17 mouse cellular contexts compared by ENCODE assay signal in the genomic region with DNA sequence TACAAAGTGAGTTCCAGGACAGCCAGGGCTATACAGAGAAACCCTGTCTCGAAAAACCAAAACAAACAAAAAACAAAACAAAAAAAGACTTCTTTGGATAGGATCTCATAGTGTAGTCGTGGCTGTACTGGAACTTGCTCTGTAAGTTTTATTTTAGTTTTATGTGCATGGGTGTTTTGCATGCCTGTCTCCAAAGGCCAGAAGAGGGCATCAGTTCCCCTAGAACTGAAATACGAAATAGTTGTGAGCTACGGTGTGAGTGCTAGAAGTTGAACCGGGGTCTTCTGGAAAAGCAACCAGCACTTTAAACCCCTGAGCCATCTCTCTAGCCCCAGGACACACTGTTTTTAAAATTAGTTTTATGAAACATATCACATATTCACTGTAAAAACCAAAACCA. TPM values are rescaled to one million over a fixed set of nuclear protein-coding genes. Genes with fewer than 3 reads are reported as not detected.
DNase-seq lines count a peak whose midpoint lies in the region; ATAC-seq and TF ChIP-seq lines count a peak whose summit lies in the region.
"Had no signal": no experiment of that assay in that cellular context is flagged by ENCODE, and none has a peak within 500 bp of the region (broad histone marks: within the 10 kb centered on the region; RNA-seq: fewer than 3 reads in every experiment).

No protein-coding gene starts in this region.

- H3K9ac ChIP-seq in heart, embryonic 13.5 days: no peak overlapping the region
- H3K9ac ChIP-seq in lung, embryonic 14.5 days: no peak overlapping the region
- H3K9ac ChIP-seq in liver, embryonic 15.5 days: peak overlapping the region; percentile 96
- H3K9ac ChIP-seq: embryonic facial prominence, embryonic 15.5 days; forebrain, embryonic 13.5 days had no signal

- no peak for ATAC-seq in heart, embryonic 13.5 days (ENCODE audit: extremely low read depth, insufficient number of reproducible peaks, low FRiP score, low TSS enrichment)
- ATAC-seq in lung, embryonic 14.5 days (ENCODE audit: insufficient read depth): no peak
- no peak for ATAC-seq in liver, embryonic 15.5 days (ENCODE audit: insufficient read depth)
- ATAC-seq: forebrain, embryonic 13.5 days; inflammation-experienced regulatory T-cells, adult 6 months; Patski had no signal

- peaks cover 60% of the 10 kb centered on the region for H3K36me3 ChIP-seq in heart, embryonic 13.5 days
- H3K36me3 ChIP-seq in lung, embryonic 14.5 days (ENCODE audit: insufficient read depth): peaks cover 38% of the 10 kb centered on the region
- peaks cover 66% of the 10 kb centered on the region for H3K36me3 ChIP-seq in liver, embryonic 15.5 days (replicated peaks)

- H3K27me3 ChIP-seq in heart, embryonic 13.5 days (replicated peaks): no peaks in the 10 kb centered on the region
- no peaks in the 10 kb centered on the region for H3K27me3 ChIP-seq in lung, embryonic 14.5 days (ENCODE audit: insufficient read depth, low read length)
- no peaks in the 10 kb centered on the region for H3K27me3 ChIP-seq in liver, embryonic 15.5 days
- H3K27me3 ChIP-seq: embryonic facial prominence, embryonic 15.5 days; forebrain, embryonic 13.5 days; megakaryocyte, embryonic 14.5 days; Patski had no signal

- no peaks in the 10 kb centered on the region for H3K9me3 ChIP-seq in heart, embryonic 13.5 days
- H3K9me3 ChIP-seq in lung, embryonic 14.5 days (ENCODE audit: low read depth, low read length): no peaks in the 10 kb centered on the region
- no peaks in the 10 kb centered on the region for H3K9me3 ChIP-seq in liver, embryonic 15.5 days (replicated peaks)
- H3K9me3 ChIP-seq: embryonic facial prominence, embryonic 15.5 days; forebrain, embryonic 13.5 days; megakaryocyte, embryonic 14.5 days had no signal

- peak overlapping the region; percentile 23; the same call in 1 of the 2 replicates for H3K4me3 ChIP-seq in heart, embryonic 13.5 days
- no peak overlapping the region for H3K4me3 ChIP-seq in lung, embryonic 14.5 days (ENCODE audit: low read depth, low read length)
- peak overlapping the region; percentile 58 for H3K4me3 ChIP-seq in bone marrow, adult 2 months (replicated peaks; ENCODE audit: control insufficient read depth, low read depth, low read length)
- peak overlapping the region; percentile 81 for H3K4me3 ChIP-seq in liver, embryonic 15.5 days (replicated peaks)
- H3K4me3 ChIP-seq: embryonic facial prominence, embryonic 15.5 days had no signal

- peaks cover 48% of the 10 kb centered on the region for H3K4me1 ChIP-seq in heart, embryonic 13.5 days
- no peaks in the 10 kb centered on the region for H3K4me1 ChIP-seq in lung, embryonic 14.5 days (ENCODE audit: insufficient read depth)
- no peaks in the 10 kb centered on the region; the same call in 1 of the 2 replicates for H3K4me1 ChIP-seq in bone marrow, adult 2 months (ENCODE audit: control insufficient read depth, insufficient read depth, low read length)
- peaks cover 45% of the 10 kb centered on the region for H3K4me1 ChIP-seq in liver, embryonic 15.5 days (replicated peaks)

- peak overlapping the region; percentile 81 for H3K4me2 ChIP-seq in heart, embryonic 13.5 days
- H3K4me2 ChIP-seq in lung, embryonic 14.5 days: no peak overlapping the region
- H3K4me2 ChIP-seq in liver, embryonic 15.5 days: peak overlapping the region; percentile 82

- H3K27ac ChIP-seq in heart, embryonic 13.5 days (replicated peaks): no peak overlapping the region
- H3K27ac ChIP-seq in lung, embryonic 14.5 days (ENCODE audit: low read depth): no peak overlapping the region
- H3K27ac ChIP-seq in bone marrow, adult 2 months (ENCODE audit: control insufficient read depth, insufficient read depth, low read depth, low read length, poor library complexity): peak overlapping the region; percentile 44; the same call in 1 of the 2 replicates
- H3K27ac ChIP-seq in liver, embryonic 15.5 days (replicated peaks): peak overlapping the region; percentile 100

- TF ChIP-seq POLR2A in bone marrow, adult 2 months (IDR thresholded peaks at IDR 0.05; ENCODE audit: borderline replicate concordance, control insufficient read depth, low read depth, low read length): no peak

- intact Hi-C loops in heart, postnatal 14 days (cut with DNase I): loop anchor here (5.0 kb wide), 1 partner anchor 36 kb away; no protein-coding TSS in a partner anchor

- 76% methylated on average over 5 of the region's 5 CpGs for WGBS in heart, embryonic 13.5 days
- WGBS in lung, embryonic 14.5 days: 75% methylated on average over 5 of the region's 5 CpGs
- 72% methylated on average over 5 of the region's 5 CpGs for WGBS in bone marrow, adult 2 months
- 70% methylated on average over 5 of the region's 5 CpGs for WGBS in liver, embryonic 15.5 days (ENCODE audit: insufficient replicate concordance)

- DNase-seq in heart, postnatal 14 days: no peak
- peak; percentile 35 for DNase-seq in lung, embryonic 14.5 days
- no peak for DNase-seq in lung, adult 18-20 months
- DNase-seq in cerebellum, postnatal 25 days: no peak
- DNase-seq: cerebellum, postnatal 36 days; kidney, postnatal 25 days; layer of hippocampus, postnatal 36 days; spleen, adult 18-20 months; thymus, postnatal 14 days had no signal

- no peak for TF ChIP-seq CTCF in lung, embryonic 14.5 days (IDR thresholded peaks at IDR 0.05; ENCODE audit: low read depth)
- no peak for TF ChIP-seq CTCF in bone marrow, adult 2 months (IDR thresholded peaks at IDR 0.05; ENCODE audit: control insufficient read depth, insufficient read depth, low read length)

RNA-seq across cellular contexts. Expression of gene H2afx, which starts 4.1 kb away (rescaled TPM):
- polyA plus RNA-seq in heart, embryonic 13.5 days (2015; fragmentation: Nextera tagmentation; extraction: Ambion mirVana): 196 and 199 TPM in 2 replicates
- 10 to 100 TPM; 21.6 to 35.0 TPM for total RNA-seq in heart, postnatal 14 days (2021)
- 391 and 419 TPM in 2 replicates for polyA plus RNA-seq in lung, embryonic 14.5 days (2014; fragmentation: Nextera tagmentation; extraction: Ambion mirVana)
- polyA plus RNA-seq in bone marrow, adult 2 months (2011; ENCODE audit: insufficient read depth, insufficient read length, low replicate concordance, missing spikeins): 184 and 201 TPM in 2 replicates
- 226 and 228 TPM in 2 replicates for polyA plus RNA-seq in liver, embryonic 15.5 days (2015; fragmentation: Nextera tagmentation; extraction: Ambion mirVana)

RNA-seq across cellular contexts. Expression of gene Hmbs, which starts 5.5 kb away (rescaled TPM):
- polyA plus RNA-seq in heart, embryonic 13.5 days (2015; fragmentation: Nextera tagmentation; extraction: Ambion mirVana): 135 and 149 TPM in 2 replicates
- 10 to 100 TPM; 44.4 to 46.8 TPM for total RNA-seq in heart, postnatal 14 days (2021)
- 128 and 131 TPM in 2 replicates for polyA plus RNA-seq in lung, embryonic 14.5 days (2014; fragmentation: Nextera tagmentation; extraction: Ambion mirVana)
- polyA plus RNA-seq in bone marrow, adult 2 months (2011; ENCODE audit: insufficient read depth, insufficient read length, low replicate concordance, missing spikeins): 824 and 950 TPM in 2 replicates
- polyA plus RNA-seq in liver, embryonic 15.5 days (2015; fragmentation: Nextera tagmentation; extraction: Ambion mirVana): 1,466 and 1,543 TPM in 2 replicates

RNA-seq across cellular contexts. Expression of gene Dpagt1, which starts 12.8 kb away (rescaled TPM):
- 33.4 and 34.4 TPM in 2 replicates for polyA plus RNA-seq in heart, embryonic 13.5 days (2015; fragmentation: Nextera tagmentation; extraction: Ambion mirVana)
- total RNA-seq in heart, postnatal 14 days (2021): 10 to 100 TPM; 18.8 to 21.0 TPM
- polyA plus RNA-seq in lung, embryonic 14.5 days (2014; fragmentation: Nextera tagmentation; extraction: Ambion mirVana): 41.0 and 43.4 TPM in 2 replicates
- 11.2 and 30.7 TPM in 2 replicates for polyA plus RNA-seq in bone marrow, adult 2 months (2011; ENCODE audit: insufficient read depth, insufficient read length, low replicate concordance, missing spikeins)
- polyA plus RNA-seq in liver, embryonic 15.5 days (2015; fragmentation: Nextera tagmentation; extraction: Ambion mirVana): 17.9 and 18.4 TPM in 2 replicates

RNA-seq across cellular contexts. Expression of gene C2cd2l, which starts 18.5 kb away (rescaled TPM):
- polyA plus RNA-seq in heart, embryonic 13.5 days (2015; fragmentation: Nextera tagmentation; extraction: Ambion mirVana): 7.1 TPM in 2 replicates
- total RNA-seq in heart, postnatal 14 days (2021): 10 to 100 TPM; 15.8 to 16.6 TPM
- 6.7 and 8.6 TPM in 2 replicates for polyA plus RNA-seq in lung, embryonic 14.5 days (2014; fragmentation: Nextera tagmentation; extraction: Ambion mirVana)
- 14.6 and 17.5 TPM in 2 replicates for polyA plus RNA-seq in bone marrow, adult 2 months (2011; ENCODE audit: insufficient read depth, insufficient read length, low replicate concordance, missing spikeins)
- polyA plus RNA-seq in liver, embryonic 15.5 days (2015; fragmentation: Nextera tagmentation; extraction: Ambion mirVana): 9.6 and 10.4 TPM in 2 replicates

RNA-seq across cellular contexts. Expression of gene Vps11, which starts 22.9 kb away (rescaled TPM):
- polyA plus RNA-seq in heart, embryonic 13.5 days (2015; fragmentation: Nextera tagmentation; extraction: Ambion mirVana): 20.0 and 21.1 TPM in 2 replicates
- total RNA-seq in heart, postnatal 14 days (2021): 10 to 100 TPM; 17.8 to 19.5 TPM
- polyA plus RNA-seq in lung, embryonic 14.5 days (2014; fragmentation: Nextera tagmentation; extraction: Ambion mirVana): 26.0 and 26.8 TPM in 2 replicates
- polyA plus RNA-seq in bone marrow, adult 2 months (2011; ENCODE audit: insufficient read depth, insufficient read length, low replicate concordance, missing spikeins): 17.2 and 29.6 TPM in 2 replicates
- 14.6 and 15.1 TPM in 2 replicates for polyA plus RNA-seq in liver, embryonic 15.5 days (2015; fragmentation: Nextera tagmentation; extraction: Ambion mirVana)

Comparison
In these comparisons a context has a peak if more than half of its experiments do, and no peak if none do; other contexts are left out.
1. H3K27ac ChIP-seq: peak in bone marrow, adult 2 months (single experiment) and liver, embryonic 15.5 days (single experiment); none in heart, embryonic 13.5 days (single experiment) and lung, embryonic 14.5 days (single experiment).